Mouse (Mus musculus) frontal cortex, adult (tissue): ENCODE measurements at regions not wholly inside any gene's neighbourhood (a gene's known extent, or its start where the extent isn't known, plus 50 kb on each side); places are given as distances from the start of the nearest gene placed in this dataset.

Experiments used
- ATAC-seq: cut with Nextera tagmentation; 2 replicates; pipeline ENCODE4 v1.9.2; 2017; ENCODE audit warnings: mild to moderate bottlenecking, moderate library complexity, mixed read lengths; ENCODE audit not compliant: low TSS enrichment

GRCm38 (mm10) chr1:166807163-166807945 is 125.7 kb upstream of the Fmo9 start:
- ATAC-seq = no peak

DNA sequence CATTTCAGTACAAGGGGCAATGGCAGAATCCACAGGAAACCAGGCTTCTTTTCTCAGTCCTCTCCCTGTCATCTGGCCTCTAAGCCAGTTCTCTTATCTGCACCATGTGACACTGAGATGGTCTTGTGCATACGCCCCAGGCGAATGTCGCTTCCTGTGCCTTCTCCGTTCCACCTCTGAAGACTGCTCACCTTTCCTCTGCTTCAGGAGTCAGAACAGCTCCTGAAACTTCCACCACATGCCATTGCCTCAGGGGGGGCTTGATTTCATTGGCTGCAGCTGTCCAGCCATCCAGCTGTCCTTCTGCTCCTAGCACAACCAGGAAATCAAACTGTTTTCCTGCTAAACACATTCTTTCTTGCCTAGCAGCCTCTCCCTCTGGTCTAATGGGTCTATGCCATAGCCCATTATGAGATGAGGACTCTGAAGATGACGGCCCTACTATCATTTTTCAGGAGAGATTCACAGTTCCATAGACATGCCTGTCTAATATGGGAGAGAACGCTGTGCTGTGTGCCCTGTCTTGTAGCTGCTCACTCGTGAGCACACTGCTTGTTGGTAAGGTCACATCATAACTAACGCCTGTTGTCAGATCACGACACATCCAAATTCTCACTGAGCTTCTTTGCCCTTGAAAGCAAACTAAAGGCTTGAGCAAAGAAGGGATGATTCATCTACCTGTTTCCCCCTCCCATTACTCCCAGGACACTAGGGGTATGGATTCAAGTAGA is 129.9 kb upstream of the Fmo9 start:
- no peak for ATAC-seq

GRCm38 (mm10) chr1:166812072-166812461 is 130.4 kb upstream of the Fmo9 start:
- ATAC-seq = peak; percentile 64

DNA sequence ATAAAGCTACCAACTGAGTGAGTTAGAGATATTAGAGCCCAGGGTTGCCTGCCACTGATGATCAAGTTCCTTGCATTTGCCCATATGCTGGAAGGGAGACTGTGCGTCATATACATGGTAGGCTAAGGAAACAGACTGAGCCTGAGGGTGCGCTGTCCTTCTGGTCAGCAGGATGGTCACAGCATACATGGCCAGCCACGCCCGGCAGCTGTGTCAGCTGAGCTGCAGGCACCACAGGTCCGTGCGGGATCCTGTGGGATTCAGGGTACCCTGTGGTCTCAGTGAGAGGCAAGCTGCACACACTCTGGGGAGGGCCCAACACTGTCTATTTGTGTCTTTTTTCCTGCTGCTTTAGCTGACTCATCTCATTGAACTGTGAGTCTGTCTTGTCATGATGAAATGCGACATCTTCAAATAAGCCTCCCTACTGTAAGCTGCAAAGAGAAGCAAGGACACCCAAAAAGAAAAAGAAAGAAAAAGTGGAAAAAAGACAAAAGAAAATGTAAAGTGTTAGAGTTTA is 131.3 kb upstream of the Fmo9 start:
- ATAC-seq = peak; percentile 70

GRCm38 (mm10) chr1:166817927-166818326 is 136.3 kb upstream of the Fmo9 start:
- no peak for ATAC-seq

GRCm38 (mm10) chr1:166818682-166819081 is 137.0 kb upstream of the Fmo9 start:
- ATAC-seq = no peak

DNA sequence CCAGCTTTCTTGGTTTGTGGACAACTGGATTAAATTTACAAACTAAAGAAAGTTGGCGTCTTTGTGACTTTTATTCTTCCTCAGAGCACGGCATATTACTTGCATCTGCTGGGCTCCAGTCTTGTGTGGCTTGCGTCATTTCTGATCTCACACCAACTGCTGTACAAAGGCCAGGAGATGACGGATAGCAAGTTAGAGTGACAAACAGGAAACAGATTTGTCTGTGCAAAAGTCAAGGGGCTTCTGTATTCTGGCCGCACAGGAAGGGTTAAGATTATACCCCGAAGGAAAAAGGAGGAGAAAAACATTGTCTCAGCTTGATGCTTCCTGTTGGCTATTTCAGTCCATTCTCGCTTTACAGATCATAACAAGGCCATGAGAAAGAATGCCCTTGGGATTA is 137.8 kb upstream of the Fmo9 start:
- ATAC-seq = no peak

GRCm38 (mm10) chr1:166820050-166820449 is 138.4 kb upstream of the Fmo9 start:
- no peak for ATAC-seq

GRCm38 (mm10) chr1:166821146-166821545 is 139.5 kb upstream of the Fmo9 start:
- no peak for ATAC-seq

- ATAC-seq = no peak
Observed at GRCm38 (mm10) chr1:166837299-166837698, 155.7 kb upstream of the Fmo9 start.

DNA sequence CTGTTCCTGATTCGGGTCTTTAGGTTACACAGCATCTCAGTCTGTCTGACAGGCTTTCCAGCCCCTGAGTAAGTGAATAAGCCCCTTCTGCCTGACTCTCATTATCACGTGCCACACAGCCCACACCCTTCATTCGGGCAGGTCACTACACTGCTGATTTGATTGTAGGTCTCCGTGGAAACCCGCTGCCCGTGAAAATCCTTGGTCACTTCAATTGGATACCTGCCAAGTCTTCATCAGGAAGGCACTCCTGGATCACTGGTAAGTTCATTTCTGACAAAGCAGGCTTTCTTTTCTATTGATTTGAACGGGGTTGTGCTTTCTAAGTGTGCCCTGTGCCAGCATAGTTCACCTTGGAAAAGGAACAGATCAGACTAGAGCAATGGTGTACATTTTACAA is 158.2 kb upstream of the Fmo9 start:
- no peak for ATAC-seq

DNA sequence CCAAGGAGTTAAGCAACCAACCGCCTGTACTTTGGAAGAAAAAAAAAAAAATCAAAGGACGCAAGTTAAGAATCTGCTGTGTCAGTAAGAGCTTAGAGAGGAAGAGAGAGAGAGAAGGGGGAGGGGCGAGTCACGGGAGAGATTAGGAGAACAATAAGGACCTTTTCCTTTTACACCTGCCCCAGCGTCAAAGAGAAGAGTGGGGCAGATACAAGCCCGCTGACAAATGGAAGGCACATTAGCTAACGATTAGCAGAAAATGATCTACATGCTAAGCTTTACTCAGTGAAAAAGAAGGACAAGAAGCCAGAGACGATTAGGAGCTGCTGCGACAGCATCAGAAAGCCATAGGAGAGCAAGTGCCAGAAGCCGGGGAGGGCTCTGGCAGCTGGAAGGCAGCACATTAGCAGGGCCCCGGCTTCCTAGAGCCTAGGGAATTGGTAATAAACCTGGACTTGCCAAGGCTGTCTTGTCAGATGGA is 157.8 kb upstream of the Fam78b start:
- peak; percentile 55 for ATAC-seq

DNA sequence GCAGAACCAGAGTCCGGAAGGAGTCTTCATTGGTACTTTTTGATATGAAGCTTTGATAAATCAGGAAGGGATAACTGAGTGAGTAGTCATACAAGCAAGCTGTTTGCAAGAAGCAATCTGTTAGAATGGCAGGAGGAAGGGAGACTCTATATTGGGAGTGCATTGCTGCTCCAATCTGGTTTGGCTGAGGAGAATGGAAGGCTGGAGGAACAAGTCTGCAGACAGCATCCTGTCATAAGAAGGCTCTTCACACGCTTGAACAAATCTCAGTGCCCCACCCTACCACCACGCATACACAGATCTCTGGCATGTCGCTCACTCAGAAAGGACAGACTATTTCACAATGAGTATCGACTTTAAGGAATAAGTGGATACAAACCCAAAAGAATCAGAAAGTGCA is 154.7 kb upstream of the Fam78b start:
- ATAC-seq = peak; percentile 44; the same call in 1 of the 2 replicates

- ATAC-seq = no peak
Observed at GRCm38 (mm10) chr1:166847233-166847632, 154.0 kb upstream of the Fam78b start.

DNA sequence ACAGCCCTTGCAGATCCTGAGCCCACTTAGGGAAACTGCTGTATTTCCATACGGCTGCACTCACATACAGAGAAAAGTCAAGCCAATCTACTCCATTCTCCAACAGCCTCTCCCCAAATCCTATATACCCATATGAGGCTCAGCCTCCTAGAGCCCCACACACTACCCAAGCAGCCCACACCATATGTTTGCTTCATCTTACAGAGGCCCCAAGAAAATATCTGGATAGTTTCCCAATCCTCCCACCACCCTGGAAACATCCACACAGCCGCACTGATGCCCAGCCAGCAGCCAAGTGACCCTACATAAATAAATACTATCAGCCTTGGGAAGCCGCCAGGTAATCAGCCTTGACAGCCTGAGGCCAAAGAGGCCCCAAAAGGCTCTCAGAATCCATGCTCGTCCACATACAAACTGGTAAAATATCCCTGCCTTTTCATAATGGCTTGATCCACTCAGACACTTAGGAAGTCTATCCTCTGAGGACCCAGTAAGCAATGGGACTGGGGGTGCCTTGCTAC is 153.1 kb upstream of the Fam78b start:
- no peak for ATAC-seq

- no peak for ATAC-seq
Observed at GRCm38 (mm10) chr1:166855988-166856387, 145.2 kb upstream of the Fam78b start.

DNA sequence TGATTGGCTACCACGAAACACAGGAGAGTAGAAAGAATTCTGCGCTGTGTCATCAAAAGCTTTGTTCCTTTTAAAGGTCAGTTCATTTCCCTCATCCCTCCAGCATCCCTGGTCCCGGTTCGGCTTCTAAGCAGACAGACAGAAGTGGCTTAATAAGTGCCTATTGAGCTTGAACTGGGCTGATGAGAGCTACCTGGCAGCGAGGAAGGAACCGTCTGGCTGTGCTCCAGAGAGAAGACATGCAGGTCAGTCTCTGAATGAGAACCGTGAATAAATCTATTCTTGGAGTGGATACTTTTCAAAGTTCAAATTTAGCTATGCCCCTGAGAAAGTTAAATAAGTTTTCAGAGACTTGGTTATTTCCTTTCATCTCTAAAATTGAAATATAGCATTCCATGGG is 135.0 kb upstream of the Fam78b start:
- no peak for ATAC-seq

GRCm38 (mm10) chr1:166871258-166871657 is 130.0 kb upstream of the Fam78b start:
- no peak for ATAC-seq

GRCm38 (mm10) chr1:166876452-166876851 is 124.8 kb upstream of the Fam78b start:
- no peak for ATAC-seq

DNA sequence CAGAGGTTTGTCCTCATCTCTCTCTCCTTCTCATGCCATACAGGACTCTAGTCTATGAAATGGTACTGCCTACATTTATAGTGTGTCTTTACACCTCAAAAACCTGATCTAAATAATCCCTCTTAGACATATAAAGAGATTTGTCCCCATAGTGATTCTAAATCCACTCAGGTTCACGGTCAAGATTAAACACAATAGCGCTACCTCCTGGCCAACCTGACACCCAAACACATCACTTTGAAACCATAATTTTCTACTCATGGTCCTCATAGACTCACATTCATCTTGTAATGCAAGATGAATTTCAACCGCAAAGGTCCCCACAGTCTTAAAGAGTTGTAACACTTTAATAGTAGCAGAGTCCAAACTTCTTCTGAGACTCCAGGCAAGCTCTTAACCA is 118.0 kb upstream of the Fam78b start:
- no peak for ATAC-seq

DNA sequence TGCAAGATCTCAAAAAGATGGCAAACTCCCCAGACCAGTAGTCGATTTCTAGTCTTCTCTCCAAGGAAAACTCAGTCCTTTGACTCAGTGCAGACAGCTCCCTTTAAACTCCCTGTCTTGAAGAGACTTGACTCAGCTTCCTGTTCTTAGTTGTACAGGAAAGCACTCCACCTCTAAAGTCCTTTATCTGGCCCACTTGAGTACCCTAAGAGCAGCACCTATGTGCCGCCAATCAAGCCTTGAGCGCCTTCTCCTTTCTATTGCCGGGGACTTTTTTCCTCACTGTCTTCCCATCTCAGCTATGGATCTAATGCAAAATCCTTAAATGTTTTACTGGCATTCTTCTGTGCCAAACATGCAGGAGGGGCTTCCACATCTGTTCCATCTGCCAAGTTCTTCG is 105.3 kb upstream of the Fam78b start:
- ATAC-seq = no peak

DNA sequence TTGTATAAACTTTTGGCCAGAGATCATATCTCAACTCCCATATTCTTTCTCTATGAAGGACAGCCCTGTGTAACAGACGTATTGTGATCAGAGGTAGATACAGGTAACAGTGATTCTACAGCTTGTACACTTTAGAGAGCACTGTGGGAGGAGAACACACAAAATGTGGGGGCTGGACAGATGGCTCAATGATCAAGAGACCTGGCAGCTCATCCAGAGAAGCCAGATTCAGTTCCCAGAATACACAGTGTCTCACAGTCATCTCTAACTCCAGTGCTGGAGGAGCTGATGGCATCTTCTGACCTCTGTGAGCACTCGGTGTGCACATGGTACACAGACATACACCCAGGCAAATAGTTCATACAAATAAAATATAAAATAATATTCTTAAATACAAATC is 102.5 kb upstream of the Fam78b start:
- ATAC-seq = peak; percentile 80

GRCm38 (mm10) chr1:166899238-166899637 is 102.0 kb upstream of the Fam78b start:
- no peak for ATAC-seq
